Mouse (Mus musculus): ENCODE measurements around the gene Mast4. TPM values are rescaled to one million over a fixed set of nuclear protein-coding genes. Genes with fewer than 3 reads are reported as not detected.

Mast4 gene
- polyA plus RNA-seq, 2 experiments: 0.71 to 1.5 TPM

GRCm38 (mm10) chr13:102745626-102746342, 588.5 kb downstream of the Mast4 start:
- no peak overlapping the region for H3K9ac ChIP-seq (replicated peaks)
- no peaks in the 10 kb centered on the region for H3K9me3 ChIP-seq (ENCODE audit: control insufficient read depth, low read length)
- H3K27ac ChIP-seq: no peak overlapping the region
- DNase-seq (ENCODE audit: low read depth in 3 of 3, low spot score in 3 of 3) (no peak), ATAC-seq (ENCODE audit: insufficient read depth) (no peak)
- WGBS (ENCODE audit: insufficient replicate concordance): 74% methylated on average over 9 of the region's 9 CpGs
- no peak overlapping the region for H3K4me3 ChIP-seq (ENCODE audit: insufficient read depth in 1 of 2, low read depth in 2 of 2, low read length in 2 of 2)
- no peak for TF ChIP-seq CTCF (IDR thresholded peaks at IDR 0.05; ENCODE audit: low read depth)
- TF ChIP-seq EP300 (IDR thresholded peaks at IDR 0.05; ENCODE audit: low read depth): no peak
- no peaks in the 10 kb centered on the region for H3K4me1 ChIP-seq (replicated peaks; ENCODE audit: control insufficient read depth in 2 of 2, insufficient read depth in 2 of 2, low read length in 1 of 2)
- no peaks in the 10 kb centered on the region for H3K36me3 ChIP-seq (replicated peaks; ENCODE audit: control insufficient read depth, insufficient read depth, low read depth)
- H3K4me2 ChIP-seq (ENCODE audit: low read depth): no peak overlapping the region
- H3K27me3 ChIP-seq (ENCODE audit: control insufficient read depth, insufficient read depth, low read length): no peaks in the 10 kb centered on the region

- no peaks in the 10 kb centered on the region for H3K27me3 ChIP-seq (ENCODE audit: control insufficient read depth, insufficient read depth, low read length)
- 79% methylated on average over 3 of the region's 3 CpGs for WGBS (ENCODE audit: insufficient replicate concordance)
- peaks cover 0 to under 1% of the 10 kb centered on the region in 2 experiments; a peak in 2 of 4 replicates for H3K4me1 ChIP-seq (replicated peaks; ENCODE audit: control insufficient read depth in 2 of 2, insufficient read depth in 2 of 2, low read length in 1 of 2)
- H3K36me3 ChIP-seq (replicated peaks; ENCODE audit: control insufficient read depth, insufficient read depth, low read depth): no peaks in the 10 kb centered on the region
- H3K27ac ChIP-seq: no peak overlapping the region
- DNase-seq (ENCODE audit: low read depth in 3 of 3, low spot score in 3 of 3) (no peak), ATAC-seq (ENCODE audit: insufficient read depth) (no peak)
- H3K4me2 ChIP-seq (ENCODE audit: low read depth): no peak overlapping the region
- H3K4me3 ChIP-seq (ENCODE audit: insufficient read depth in 1 of 2, low read depth in 2 of 2, low read length in 2 of 2): no peak overlapping the region
- no peak overlapping the region for H3K9ac ChIP-seq (replicated peaks)
- TF ChIP-seq EP300 (IDR thresholded peaks at IDR 0.05; ENCODE audit: low read depth) (no peak), CTCF (IDR thresholded peaks at IDR 0.05; ENCODE audit: low read depth) (no peak)
- H3K9me3 ChIP-seq (ENCODE audit: control insufficient read depth, low read length): no peaks in the 10 kb centered on the region
Measured at GRCm38 (mm10) chr13:102745270-102745600, 589.1 kb downstream of the Mast4 start.

GRCm38 (mm10) chr13:102744481-102745269, 589.6 kb downstream of the Mast4 start:
- 54% methylated on average over 9 of the region's 9 CpGs for WGBS (ENCODE audit: insufficient replicate concordance)
- Histone ChIP-seq H3K4me3 (ENCODE audit: insufficient read depth in 1 of 2, low read depth in 2 of 2, low read length in 2 of 2) (no peak overlapping the region), H3K4me1 (replicated peaks; ENCODE audit: control insufficient read depth in 2 of 2, insufficient read depth in 2 of 2, low read length in 1 of 2) (peaks cover 0 to 5% of the 10 kb centered on the region in 2 experiments; a peak in 3 of 4 replicates), H3K4me2 (ENCODE audit: low read depth) (no peak overlapping the region), H3K27ac (no peak overlapping the region), H3K36me3 (replicated peaks; ENCODE audit: control insufficient read depth, insufficient read depth, low read depth) (no peaks in the 10 kb centered on the region), H3K9ac (replicated peaks) (no peak overlapping the region), H3K9me3 (ENCODE audit: control insufficient read depth, low read length) (no peaks in the 10 kb centered on the region), H3K27me3 (ENCODE audit: control insufficient read depth, insufficient read depth, low read length) (no peaks in the 10 kb centered on the region)
- TF ChIP-seq EP300 (IDR thresholded peaks at IDR 0.05; ENCODE audit: low read depth) (no peak), CTCF (IDR thresholded peaks at IDR 0.05; ENCODE audit: low read depth) (peak; percentile 84)
- no peak for ATAC-seq (ENCODE audit: insufficient read depth)
- peak; percentile 24 to 40 (median 33) for DNase-seq (ENCODE audit: low read depth in 3 of 3, low spot score in 3 of 3)

DNA sequence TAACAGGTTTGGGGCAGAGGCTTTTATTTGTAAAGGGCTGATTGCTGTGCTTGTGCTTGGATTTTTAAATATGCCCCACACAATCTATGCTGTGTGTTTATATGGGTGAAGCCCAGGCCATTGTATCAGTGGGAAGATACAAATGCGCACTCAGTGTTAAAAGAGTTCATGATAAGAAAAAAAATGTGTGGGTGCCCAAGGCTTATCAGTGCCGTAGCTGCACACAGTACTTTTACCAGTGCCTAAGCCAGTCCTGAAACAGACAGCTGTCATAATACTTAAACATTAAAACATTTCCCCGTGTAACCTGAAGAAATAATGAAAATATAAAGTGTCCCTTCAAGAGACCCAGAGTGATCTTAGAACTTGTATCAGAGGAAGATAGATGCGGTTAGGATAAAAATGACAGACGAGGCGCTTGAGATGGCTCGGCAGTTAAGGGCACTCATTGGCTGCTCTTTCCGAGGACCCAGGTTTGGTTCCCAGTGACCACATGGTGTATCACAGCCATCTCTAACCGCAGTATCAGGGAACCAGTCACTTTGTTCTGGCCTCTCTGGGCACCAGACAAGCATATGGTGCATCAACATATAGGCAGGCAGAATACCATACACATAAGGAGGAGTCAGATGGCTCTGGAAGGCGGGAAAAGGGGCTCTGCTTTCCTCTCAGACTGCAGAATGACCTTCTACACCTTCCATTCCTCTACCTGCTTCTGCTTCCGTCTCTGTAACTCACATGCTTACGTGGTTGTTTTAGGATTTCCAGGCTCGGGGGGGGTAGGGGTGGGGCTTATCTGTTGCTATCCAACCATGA, 594.4 kb downstream of the Mast4 start:
- no peaks in the 10 kb centered on the region for H3K9me3 ChIP-seq (ENCODE audit: control insufficient read depth, low read length)
- H3K36me3 ChIP-seq (replicated peaks; ENCODE audit: control insufficient read depth, insufficient read depth, low read depth): no peaks in the 10 kb centered on the region; the same call in 1 of the 2 replicates
- no peak overlapping the region for H3K4me3 ChIP-seq (ENCODE audit: insufficient read depth in 1 of 2, low read depth in 2 of 2, low read length in 2 of 2)
- peak in 2 of 3 experiments; percentile 59 to 62 for DNase-seq (ENCODE audit: low read depth in 3 of 3, low spot score in 3 of 3)
- no peak for TF ChIP-seq EP300 (IDR thresholded peaks at IDR 0.05; ENCODE audit: low read depth)
- no peak for TF ChIP-seq CTCF (IDR thresholded peaks at IDR 0.05; ENCODE audit: low read depth)
- ATAC-seq (ENCODE audit: insufficient read depth): peak; percentile 67; the same call in 1 of the 2 replicates
- 54% methylated on average over 13 of the region's 13 CpGs for WGBS (ENCODE audit: insufficient replicate concordance)
- no peak overlapping the region for H3K4me2 ChIP-seq (ENCODE audit: low read depth)
- no peaks in the 10 kb centered on the region for H3K27me3 ChIP-seq (ENCODE audit: control insufficient read depth, insufficient read depth, low read length)
- peaks cover 0 to 6% of the 10 kb centered on the region in 2 experiments; a peak in 3 of 4 replicates for H3K4me1 ChIP-seq (replicated peaks; ENCODE audit: control insufficient read depth in 2 of 2, insufficient read depth in 2 of 2, low read length in 1 of 2)
- H3K27ac ChIP-seq: no peak overlapping the region
- no peak overlapping the region for H3K9ac ChIP-seq (replicated peaks)

Measured in liver, embryonic 14.5 days (tissue).